Mouse (Mus musculus): ENCODE results near the gene Foxj1.

Gene Foxj1

GRCm38 (mm10) chr11:116292401-116292800 lies 42.8 kb downstream of the Foxj1 start:
- Histone ChIP-seq H3K9me3 (ENCODE audit: low read length) (no peaks in the 10 kb centered on the region), H3K36me3 (ENCODE audit: insufficient read depth, low read length) (peaks cover 50% of the 10 kb centered on the region), H3K4me3 (replicated peaks; ENCODE audit: low read length) (no peak overlapping the region), H3K27me3 (ENCODE audit: insufficient read depth, low read length) (no peaks in the 10 kb centered on the region; the same call in 1 of the 2 replicates), H3K4me1 (replicated peaks; ENCODE audit: low read depth, low read length) (peaks cover 49% of the 10 kb centered on the region)
- TF ChIP-seq NANOG (IDR thresholded peaks at IDR 0.05; ENCODE audit: borderline replicate concordance, low read length) (no peak), CTCF (conservative IDR thresholded peaks at IDR 0.05; ENCODE audit: low read length) (no peak), POU5F1 (IDR thresholded peaks at IDR 0.05; ENCODE audit: borderline replicate concordance, low read length) (no peak)

GRCm38 (mm10) chr11:116290556-116290955 lies 44.6 kb downstream of the Foxj1 start:
- Histone ChIP-seq H3K4me1 (replicated peaks; ENCODE audit: low read depth, low read length) (peaks cover 47% of the 10 kb centered on the region), H3K4me3 (replicated peaks; ENCODE audit: low read length) (no peak overlapping the region), H3K27me3 (ENCODE audit: insufficient read depth, low read length) (peaks cover 3% of the 10 kb centered on the region), H3K36me3 (ENCODE audit: insufficient read depth, low read length) (peaks cover 40% of the 10 kb centered on the region), H3K9me3 (ENCODE audit: low read length) (no peaks in the 10 kb centered on the region)
- TF ChIP-seq CTCF (conservative IDR thresholded peaks at IDR 0.05; ENCODE audit: low read length): no peak
- TF ChIP-seq NANOG (IDR thresholded peaks at IDR 0.05; ENCODE audit: borderline replicate concordance, low read length): no peak
- TF ChIP-seq POU5F1 (IDR thresholded peaks at IDR 0.05; ENCODE audit: borderline replicate concordance, low read length): no peak

- Histone ChIP-seq H3K4me3 (replicated peaks; ENCODE audit: low read length) (no peak overlapping the region), H3K27me3 (ENCODE audit: insufficient read depth, low read length) (peaks cover 35% of the 10 kb centered on the region), H3K4me1 (replicated peaks; ENCODE audit: low read depth, low read length) (peaks cover 33% of the 10 kb centered on the region), H3K36me3 (ENCODE audit: insufficient read depth, low read length) (peaks cover 34% of the 10 kb centered on the region), H3K9me3 (ENCODE audit: low read length) (no peaks in the 10 kb centered on the region)
- TF ChIP-seq NANOG (IDR thresholded peaks at IDR 0.05; ENCODE audit: borderline replicate concordance, low read length) (no peak), POU5F1 (IDR thresholded peaks at IDR 0.05; ENCODE audit: borderline replicate concordance, low read length) (no peak), CTCF (conservative IDR thresholded peaks at IDR 0.05; ENCODE audit: low read length) (no peak)
These were observed 47.8 kb downstream of the Foxj1 start for GRCm38 (mm10) chr11:116287351-116287750.

GRCm38 (mm10) chr11:116285770-116286191 lies 49.4 kb downstream of the Foxj1 start:
- Histone ChIP-seq H3K4me3 (replicated peaks; ENCODE audit: low read length) (no peak overlapping the region), H3K36me3 (ENCODE audit: insufficient read depth, low read length) (peaks cover 27% of the 10 kb centered on the region), H3K4me1 (replicated peaks; ENCODE audit: low read depth, low read length) (peaks cover 48% of the 10 kb centered on the region), H3K9me3 (ENCODE audit: low read length) (no peaks in the 10 kb centered on the region), H3K27me3 (ENCODE audit: insufficient read depth, low read length) (peaks cover 51% of the 10 kb centered on the region)
- TF ChIP-seq CTCF (conservative IDR thresholded peaks at IDR 0.05; ENCODE audit: low read length): no peak
- TF ChIP-seq POU5F1 (IDR thresholded peaks at IDR 0.05; ENCODE audit: borderline replicate concordance, low read length): no peak
- no peak for TF ChIP-seq NANOG (IDR thresholded peaks at IDR 0.05; ENCODE audit: borderline replicate concordance, low read length)

GRCm38 (mm10) chr11:116283982-116284381 lies 51.2 kb downstream of the Foxj1 start:
- Histone ChIP-seq H3K4me1 (replicated peaks; ENCODE audit: low read depth, low read length) (peaks cover 53% of the 10 kb centered on the region), H3K36me3 (ENCODE audit: insufficient read depth, low read length) (peaks cover 11% of the 10 kb centered on the region), H3K4me3 (replicated peaks; ENCODE audit: low read length) (no peak overlapping the region), H3K27me3 (ENCODE audit: insufficient read depth, low read length) (peaks cover 65% of the 10 kb centered on the region), H3K9me3 (ENCODE audit: low read length) (no peaks in the 10 kb centered on the region)
- TF ChIP-seq CTCF (conservative IDR thresholded peaks at IDR 0.05; ENCODE audit: low read length): no peak
- TF ChIP-seq NANOG (IDR thresholded peaks at IDR 0.05; ENCODE audit: borderline replicate concordance, low read length): no peak
- TF ChIP-seq POU5F1 (IDR thresholded peaks at IDR 0.05; ENCODE audit: borderline replicate concordance, low read length): no peak

GRCm38 (mm10) chr11:116282912-116283521 lies 52.2 kb downstream of the Foxj1 start:
- peak overlapping the region; percentile 76 for H3K4me3 ChIP-seq (replicated peaks; ENCODE audit: low read length)
- TF ChIP-seq POU5F1 (IDR thresholded peaks at IDR 0.05; ENCODE audit: borderline replicate concordance, low read length) (no peak), CTCF (conservative IDR thresholded peaks at IDR 0.05; ENCODE audit: low read length) (no peak)
- H3K36me3 ChIP-seq (ENCODE audit: insufficient read depth, low read length): peaks cover 4% of the 10 kb centered on the region; the same call in 1 of the 2 replicates
- peaks cover 66% of the 10 kb centered on the region for H3K27me3 ChIP-seq (ENCODE audit: insufficient read depth, low read length)
- peaks cover 44% of the 10 kb centered on the region for H3K4me1 ChIP-seq (replicated peaks; ENCODE audit: low read depth, low read length)
- H3K9me3 ChIP-seq (ENCODE audit: low read length): no peaks in the 10 kb centered on the region

- Histone ChIP-seq H3K9me3 (ENCODE audit: low read length) (no peaks in the 10 kb centered on the region), H3K27me3 (ENCODE audit: insufficient read depth, low read length) (peaks cover 66% of the 10 kb centered on the region), H3K36me3 (ENCODE audit: insufficient read depth, low read length) (no peaks in the 10 kb centered on the region), H3K4me3 (replicated peaks; ENCODE audit: low read length) (peak overlapping the region; percentile 76), H3K4me1 (replicated peaks; ENCODE audit: low read depth, low read length) (peaks cover 37% of the 10 kb centered on the region)
- TF ChIP-seq NANOG (IDR thresholded peaks at IDR 0.05; ENCODE audit: borderline replicate concordance, low read length): peak; percentile 11; the same call in 1 of the 2 replicates
- peak; percentile 50; the same call in 1 of the 2 replicates for TF ChIP-seq POU5F1 (IDR thresholded peaks at IDR 0.05; ENCODE audit: borderline replicate concordance, low read length)
- no peak for TF ChIP-seq CTCF (conservative IDR thresholded peaks at IDR 0.05; ENCODE audit: low read length)
These were observed 53.1 kb downstream of the Foxj1 start for GRCm38 (mm10) chr11:116282089-116282488.

- Histone ChIP-seq H3K36me3 (ENCODE audit: insufficient read depth, low read length) (no peaks in the 10 kb centered on the region), H3K4me1 (replicated peaks; ENCODE audit: low read depth, low read length) (peaks cover 37% of the 10 kb centered on the region), H3K27me3 (ENCODE audit: insufficient read depth, low read length) (peaks cover 66% of the 10 kb centered on the region), H3K9me3 (ENCODE audit: low read length) (no peaks in the 10 kb centered on the region), H3K4me3 (replicated peaks; ENCODE audit: low read length) (peak overlapping the region; percentile 76)
- TF ChIP-seq CTCF (conservative IDR thresholded peaks at IDR 0.05; ENCODE audit: low read length) (no peak), POU5F1 (IDR thresholded peaks at IDR 0.05; ENCODE audit: borderline replicate concordance, low read length) (no peak), NANOG (IDR thresholded peaks at IDR 0.05; ENCODE audit: borderline replicate concordance, low read length) (no peak)
These were observed 53.5 kb downstream of the Foxj1 start for GRCm38 (mm10) chr11:116281671-116282070.
